9 mouse cellular contexts compared by ENCODE assay signal in genomic region chr12:56541068-56541467, GRCm38 (mm10). TPM values are rescaled to one million over a fixed set of nuclear protein-coding genes. Genes with fewer than 3 reads are reported as not detected.
DNase-seq lines count a peak whose midpoint lies in the region; ATAC-seq and TF ChIP-seq lines count a peak whose summit lies in the region.
"Had no signal": no experiment of that assay in that cellular context is flagged by ENCODE, and none has a peak within 500 bp of the region (broad histone marks: within the 10 kb centered on the region; RNA-seq: fewer than 3 reads in every experiment).

No protein-coding gene starts in this region.

- H3K4me3 ChIP-seq in G1E (ENCODE audit: low read depth, low read length) = no peak overlapping the region

- DNase-seq in G1E (ENCODE audit: low spot score) = peak; percentile 45
- peak; percentile 85 for DNase-seq in brain, embryonic 14.5 days (ENCODE audit: low read depth)
- DNase-seq in fibroblast of lung, adult 2 months (ENCODE audit: low read depth) = peak; percentile 8
- DNase-seq in heart, postnatal 14 days = peak; percentile 72 to 77
- peak; percentile 31 to 72 for DNase-seq in layer of hippocampus, adult 8-10 months (ENCODE audit: low spot score in 2 of 2)
- DNase-seq in lung, postnatal 25 days (ENCODE audit: low spot score) = peak; percentile 72
- DNase-seq in right cerebral cortex, postnatal 25 days = peak; percentile 71

- no peaks in the 10 kb centered on the region for H3K4me1 ChIP-seq in G1E (ENCODE audit: insufficient read depth, low read depth, low read length)

- H3K27me3 ChIP-seq in G1E (ENCODE audit: insufficient read depth, low read length) = peaks cover 26% of the 10 kb centered on the region

- no peak for ATAC-seq in G1E (ENCODE audit: extremely low read depth, insufficient number of reproducible peaks, low FRiP score, poor library complexity, severe bottlenecking)
- no peak for ATAC-seq in inflammation-experienced regulatory T-cells, adult 6 months

- H3K9me3 ChIP-seq in G1E (replicated peaks) = no peaks in the 10 kb centered on the region

- no peaks in the 10 kb centered on the region for H3K36me3 ChIP-seq in G1E (replicated peaks)

- TF ChIP-seq POLR2A in brain, embryonic 14.5 days (IDR thresholded peaks at IDR 0.05; ENCODE audit: borderline replicate concordance, extremely low read depth, insufficient read depth, insufficient read length, poor library complexity, severe bottlenecking) = no peak

- peak; percentile 42; the same call in 1 of the 2 replicates for TF ChIP-seq CTCF in G1E (IDR thresholded peaks at IDR 0.05; ENCODE audit: low read depth, low read length)
- TF ChIP-seq CTCF in brain, embryonic 14.5 days (IDR thresholded peaks at IDR 0.05; ENCODE audit: borderline replicate concordance, extremely low read depth, insufficient read depth, insufficient read length) = peak; percentile 93

- intact Hi-C loops in heart, postnatal 14 days (cut with DNase I) = loop anchor here (5.0 kb wide), 1 partner anchor 484 kb away; no protein-coding TSS in a partner anchor

RNA-seq across cellular contexts. Expression of gene Nkx2-1, which starts 4.4 kb away (rescaled TPM):
- not detected in 2 replicates for total RNA-seq in G1E (2014; fragmentation: Nextera tagmentation)
- total RNA-seq in G1E (2017) = 0.16 TPM in 1 of 2 replicates, not detected in the other
- not detected in 2 replicates for polyA plus RNA-seq in G1E (2012)
- polyA plus RNA-seq in brain, embryonic 14.5 days (2012; rRNA removed) = 29.4 and 75.7 TPM in 2 replicates
- total RNA-seq in heart, postnatal 14 days (2021) = under 1 TPM in 1 of 2 experiments, not detected in 1; 0.19 TPM
- total RNA-seq in layer of hippocampus, adult 8-10 months (2022) = under 1 TPM; 0.26 to 0.39 (median 0.31) TPM
- not detected for polyA plus RNA-seq in inflammation-experienced regulatory T-cells, adult 6 months (2017; shearing (Covaris generic))
- polyA plus RNA-seq: liver, embryonic 16.5 days had no signal

Comparison
In these comparisons a context has a peak if more than half of its experiments do, and no peak if none do; other contexts are left out.
1. DNase-seq: peak in every context shown above with its lines; median percentile 85 in brain, embryonic 14.5 days; 74 in heart, postnatal 14 days; 72 in lung, postnatal 25 days; 71 in right cerebral cortex, postnatal 25 days; 52 in layer of hippocampus, adult 8-10 months; 45 in G1E; 8 in fibroblast of lung, adult 2 months.